Mouse (Mus musculus): ENCODE data around the gene Ehmt1. TPM values are rescaled to one million over a fixed set of nuclear protein-coding genes. Genes with fewer than 3 reads are reported as not detected.

Ehmt1 gene
- polyA plus RNA-seq, 1 experiment from 2014 or later: 83.0 TPM

DNA sequence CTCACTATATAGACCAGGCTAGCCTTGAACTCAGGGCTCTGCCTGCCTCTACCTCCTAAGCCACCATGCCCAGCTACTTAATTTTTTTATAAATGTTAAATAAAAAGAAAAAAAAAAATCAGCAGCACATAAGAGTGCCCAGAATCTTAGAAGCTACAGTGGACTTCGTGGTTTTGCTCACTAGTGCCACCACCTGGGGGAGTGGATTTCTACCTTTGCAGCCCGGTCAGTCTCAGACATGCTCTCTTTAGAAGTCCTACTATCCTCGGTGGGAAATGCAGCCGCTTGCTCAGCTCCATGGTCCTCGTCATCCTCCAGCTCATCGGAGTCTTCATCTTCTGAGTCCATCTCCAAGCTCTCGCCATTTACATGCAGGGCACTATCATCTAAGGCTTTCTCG, 56.4 kb downstream of the Ehmt1 start:
- Histone ChIP-seq H3K9ac (ENCODE audit: low read length) (no peak overlapping the region), H3K4me2 (ENCODE audit: low read length) (no peak overlapping the region), H3K27me3 (replicated peaks; ENCODE audit: control insufficient read depth, insufficient read depth, low read length) (no peaks in the 10 kb centered on the region), H3K4me3 (ENCODE audit: low read depth, low read length) (no peak overlapping the region), H3K36me3 (ENCODE audit: control insufficient read depth, insufficient read depth, low read length) (peaks cover 69% of the 10 kb centered on the region), H3K9me3 (ENCODE audit: control insufficient read depth, low read length) (no peaks in the 10 kb centered on the region), H3K4me1 (replicated peaks; ENCODE audit: control insufficient read depth, insufficient read depth, low read length) (no peaks in the 10 kb centered on the region), H3K27ac (ENCODE audit: low read depth) (no peak overlapping the region)
- ATAC-seq (replicated peaks; ENCODE audit: low FRiP score, low TSS enrichment, low read depth) (no peak), DNase-seq (ENCODE audit: low spot score) (no peak)
- 91% methylated on average over 8 of the region's 8 CpGs for WGBS

- no peak for DNase-seq (ENCODE audit: low spot score)
- H3K36me3 ChIP-seq (ENCODE audit: control insufficient read depth, insufficient read depth, low read length): peaks cover 83% of the 10 kb centered on the region
- H3K4me1 ChIP-seq (replicated peaks; ENCODE audit: control insufficient read depth, insufficient read depth, low read length): no peaks in the 10 kb centered on the region
- H3K27me3 ChIP-seq (replicated peaks; ENCODE audit: control insufficient read depth, insufficient read depth, low read length): no peaks in the 10 kb centered on the region
- no peak overlapping the region for H3K4me3 ChIP-seq (ENCODE audit: low read depth, low read length)
- ATAC-seq (replicated peaks; ENCODE audit: low FRiP score, low TSS enrichment, low read depth): no peak
- no peak overlapping the region for H3K9ac ChIP-seq (ENCODE audit: low read length)
- no peaks in the 10 kb centered on the region for H3K9me3 ChIP-seq (ENCODE audit: control insufficient read depth, low read length)
- WGBS: 78% methylated on average over 5 of the region's 5 CpGs
- no peak overlapping the region for H3K4me2 ChIP-seq (ENCODE audit: low read length)
- H3K27ac ChIP-seq (ENCODE audit: low read depth): no peak overlapping the region
Observed at GRCm38 (mm10) chr2:24852408-24852807, 67.0 kb downstream of the Ehmt1 start.

DNA sequence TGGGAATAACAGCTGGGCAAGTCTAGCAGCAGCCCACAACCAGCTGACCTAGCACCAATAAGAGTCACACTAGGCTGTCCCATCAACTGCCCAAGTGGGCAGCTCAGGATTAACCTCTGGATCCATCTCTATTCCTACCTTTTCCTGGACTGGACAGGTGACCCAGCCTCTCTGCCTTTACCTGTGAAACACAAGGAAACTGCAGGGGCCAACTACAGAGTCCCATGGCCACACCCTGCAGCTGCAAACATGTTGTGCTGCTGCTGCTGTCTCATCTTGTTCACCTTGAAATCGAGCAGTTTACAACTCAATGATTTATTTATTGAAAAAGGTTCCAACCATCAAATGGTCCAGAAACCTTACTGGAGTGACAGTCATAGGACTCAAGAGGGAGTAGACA, 72.9 kb downstream of the Ehmt1 start:
- no peak overlapping the region for H3K27ac ChIP-seq (ENCODE audit: low read depth)
- no peak for DNase-seq (ENCODE audit: low spot score)
- peaks cover 71% of the 10 kb centered on the region for H3K36me3 ChIP-seq (ENCODE audit: control insufficient read depth, insufficient read depth, low read length)

DNA sequence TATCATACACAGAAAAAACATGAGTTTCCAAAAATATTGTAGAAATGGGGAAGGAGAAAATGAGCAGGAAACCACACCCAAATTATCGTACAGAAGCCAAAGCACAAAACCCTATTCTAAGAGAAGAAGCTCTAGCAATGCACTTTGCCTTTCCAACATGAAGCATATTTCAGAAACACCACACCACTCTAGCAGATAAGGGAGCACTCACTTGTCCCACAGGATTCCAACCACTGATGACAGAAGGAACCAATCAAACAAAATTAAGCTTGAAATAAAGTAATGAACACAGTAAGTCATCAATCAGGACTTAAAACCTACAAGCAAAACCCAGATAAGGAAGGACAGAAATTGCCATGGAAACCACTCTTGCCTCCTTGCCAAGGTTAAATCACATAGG, 74.2 kb downstream of the Ehmt1 start:
- ATAC-seq (replicated peaks; ENCODE audit: low FRiP score, low TSS enrichment, low read depth): no peak
- Histone ChIP-seq H3K27me3 (replicated peaks; ENCODE audit: control insufficient read depth, insufficient read depth, low read length) (no peaks in the 10 kb centered on the region), H3K9ac (ENCODE audit: low read length) (no peak overlapping the region), H3K4me3 (ENCODE audit: low read depth, low read length) (no peak overlapping the region), H3K36me3 (ENCODE audit: control insufficient read depth, insufficient read depth, low read length) (peaks cover 71% of the 10 kb centered on the region), H3K4me2 (ENCODE audit: low read length) (no peak overlapping the region), H3K27ac (ENCODE audit: low read depth) (no peak overlapping the region), H3K4me1 (replicated peaks; ENCODE audit: control insufficient read depth, insufficient read depth, low read length) (no peaks in the 10 kb centered on the region), H3K9me3 (ENCODE audit: control insufficient read depth, low read length) (no peaks in the 10 kb centered on the region)
- no peak for DNase-seq (ENCODE audit: low spot score)
- WGBS: 89% methylated on average over 1 of the region's 1 CpGs

More for the DNA sequence above, 72.9 kb downstream of the Ehmt1 start:
- Histone ChIP-seq H3K9ac (ENCODE audit: low read length) (no peak overlapping the region), H3K4me3 (ENCODE audit: low read depth, low read length) (no peak overlapping the region), H3K27me3 (replicated peaks; ENCODE audit: control insufficient read depth, insufficient read depth, low read length) (no peaks in the 10 kb centered on the region), H3K4me2 (ENCODE audit: low read length) (no peak overlapping the region), H3K4me1 (replicated peaks; ENCODE audit: control insufficient read depth, insufficient read depth, low read length) (no peaks in the 10 kb centered on the region), H3K9me3 (ENCODE audit: control insufficient read depth, low read length) (no peaks in the 10 kb centered on the region)
- WGBS: 69% methylated on average over 1 of the region's 1 CpGs
- ATAC-seq (replicated peaks; ENCODE audit: low FRiP score, low TSS enrichment, low read depth): no peak

GRCm38 (mm10) chr2:24830614-24831013, 88.8 kb downstream of the Ehmt1 start:
- H3K27ac ChIP-seq (ENCODE audit: low read depth): no peak overlapping the region
- no peak overlapping the region for H3K9ac ChIP-seq (ENCODE audit: low read length)
- H3K4me3 ChIP-seq (ENCODE audit: low read depth, low read length): no peak overlapping the region
- no peaks in the 10 kb centered on the region for H3K27me3 ChIP-seq (replicated peaks; ENCODE audit: control insufficient read depth, insufficient read depth, low read length)
- 71% methylated on average over 3 of the region's 3 CpGs for WGBS
- H3K36me3 ChIP-seq (ENCODE audit: control insufficient read depth, insufficient read depth, low read length): peaks cover 87% of the 10 kb centered on the region
- DNase-seq (ENCODE audit: low spot score): no peak
- H3K4me2 ChIP-seq (ENCODE audit: low read length): no peak overlapping the region
- H3K4me1 ChIP-seq (replicated peaks; ENCODE audit: control insufficient read depth, insufficient read depth, low read length): no peaks in the 10 kb centered on the region
- H3K9me3 ChIP-seq (ENCODE audit: control insufficient read depth, low read length): no peaks in the 10 kb centered on the region
- ATAC-seq (replicated peaks; ENCODE audit: low FRiP score, low TSS enrichment, low read depth): no peak

DNA sequence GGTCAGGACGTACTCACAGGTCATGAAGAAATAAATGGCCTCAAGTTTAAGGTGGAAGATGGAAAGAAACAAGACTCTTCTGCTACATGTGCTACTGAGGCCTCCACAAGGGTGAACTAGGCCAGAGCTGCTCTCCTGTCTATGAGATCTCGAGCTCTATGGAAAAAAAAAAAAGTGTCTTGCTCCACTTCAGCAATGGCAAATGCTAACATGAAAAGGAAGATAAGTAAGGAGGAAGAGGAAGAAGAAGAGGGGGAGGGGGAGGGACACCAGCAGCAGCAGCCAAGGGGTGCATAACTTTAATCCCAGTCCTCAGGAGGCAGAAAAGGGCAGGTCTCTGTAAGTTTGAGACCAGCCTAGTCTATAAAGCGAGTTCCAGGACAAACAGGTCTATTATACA, 109.7 kb downstream of the Ehmt1 start:
- Histone ChIP-seq H3K9me3 (ENCODE audit: control insufficient read depth, low read length) (no peaks in the 10 kb centered on the region), H3K36me3 (ENCODE audit: control insufficient read depth, insufficient read depth, low read length) (peaks cover 82% of the 10 kb centered on the region)

GRCm38 (mm10) chr2:24807691-24808090, 111.7 kb downstream of the Ehmt1 start:
- H3K4me2 ChIP-seq (ENCODE audit: low read length): no peak overlapping the region
- ATAC-seq (replicated peaks; ENCODE audit: low FRiP score, low TSS enrichment, low read depth) (no peak), DNase-seq (ENCODE audit: low spot score) (no peak)
- H3K9ac ChIP-seq (ENCODE audit: low read length): no peak overlapping the region
- peaks cover 86% of the 10 kb centered on the region for H3K36me3 ChIP-seq (ENCODE audit: control insufficient read depth, insufficient read depth, low read length)
- H3K4me3 ChIP-seq (ENCODE audit: low read depth, low read length): no peak overlapping the region
- no peaks in the 10 kb centered on the region for H3K4me1 ChIP-seq (replicated peaks; ENCODE audit: control insufficient read depth, insufficient read depth, low read length)
- WGBS: 98% methylated on average over 10 of the region's 10 CpGs
- H3K9me3 ChIP-seq (ENCODE audit: control insufficient read depth, low read length): no peaks in the 10 kb centered on the region
- H3K27me3 ChIP-seq (replicated peaks; ENCODE audit: control insufficient read depth, insufficient read depth, low read length): no peaks in the 10 kb centered on the region
- no peak overlapping the region for H3K27ac ChIP-seq (ENCODE audit: low read depth)

More for the DNA sequence above, 109.7 kb downstream of the Ehmt1 start:
- 81% methylated on average over 3 of the region's 3 CpGs for WGBS
- ATAC-seq (replicated peaks; ENCODE audit: low FRiP score, low TSS enrichment, low read depth) (no peak), DNase-seq (ENCODE audit: low spot score) (no peak)
- Histone ChIP-seq H3K9ac (ENCODE audit: low read length) (no peak overlapping the region), H3K27ac (ENCODE audit: low read depth) (no peak overlapping the region), H3K4me1 (replicated peaks; ENCODE audit: control insufficient read depth, insufficient read depth, low read length) (no peaks in the 10 kb centered on the region), H3K4me3 (ENCODE audit: low read depth, low read length) (no peak overlapping the region), H3K4me2 (ENCODE audit: low read length) (no peak overlapping the region), H3K27me3 (replicated peaks; ENCODE audit: control insufficient read depth, insufficient read depth, low read length) (no peaks in the 10 kb centered on the region)

DNA sequence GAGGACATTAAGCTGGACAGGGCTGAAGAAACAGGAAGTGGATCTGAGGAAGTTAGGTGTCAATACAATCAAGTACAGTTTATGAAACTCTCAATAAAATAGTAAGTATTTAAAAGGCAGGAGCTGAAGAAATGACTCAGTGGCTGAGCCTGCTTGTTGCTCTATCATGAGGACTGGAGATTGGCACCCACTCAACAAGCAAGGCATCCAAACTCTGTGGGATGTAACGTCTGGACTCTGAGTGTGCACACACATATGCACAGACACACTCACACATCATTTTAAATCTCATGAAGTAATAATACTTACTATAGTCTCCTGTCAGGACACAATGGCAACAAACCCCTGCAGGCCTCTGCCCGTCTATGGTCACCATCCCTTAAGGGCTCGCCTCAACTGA, 112.4 kb downstream of the Ehmt1 start:
- Histone ChIP-seq H3K4me2 (ENCODE audit: low read length) (no peak overlapping the region), H3K4me1 (replicated peaks; ENCODE audit: control insufficient read depth, insufficient read depth, low read length) (no peaks in the 10 kb centered on the region), H3K4me3 (ENCODE audit: low read depth, low read length) (no peak overlapping the region), H3K9me3 (ENCODE audit: control insufficient read depth, low read length) (no peaks in the 10 kb centered on the region), H3K27me3 (replicated peaks; ENCODE audit: control insufficient read depth, insufficient read depth, low read length) (no peaks in the 10 kb centered on the region), H3K36me3 (ENCODE audit: control insufficient read depth, insufficient read depth, low read length) (peaks cover 86% of the 10 kb centered on the region), H3K9ac (ENCODE audit: low read length) (no peak overlapping the region), H3K27ac (ENCODE audit: low read depth) (no peak overlapping the region)
- no peak for ATAC-seq (replicated peaks; ENCODE audit: low FRiP score, low TSS enrichment, low read depth)
- WGBS: 91% methylated on average over 3 of the region's 3 CpGs
- DNase-seq (ENCODE audit: low spot score): no peak

GRCm38 (mm10) chr2:24806143-24806542, 113.3 kb downstream of the Ehmt1 start:
- Histone ChIP-seq H3K4me3 (ENCODE audit: low read depth, low read length) (no peak overlapping the region), H3K36me3 (ENCODE audit: control insufficient read depth, insufficient read depth, low read length) (peaks cover 92% of the 10 kb centered on the region), H3K27ac (ENCODE audit: low read depth) (no peak overlapping the region), H3K9me3 (ENCODE audit: control insufficient read depth, low read length) (no peaks in the 10 kb centered on the region), H3K4me2 (ENCODE audit: low read length) (no peak overlapping the region), H3K27me3 (replicated peaks; ENCODE audit: control insufficient read depth, insufficient read depth, low read length) (no peaks in the 10 kb centered on the region), H3K4me1 (replicated peaks; ENCODE audit: control insufficient read depth, insufficient read depth, low read length) (no peaks in the 10 kb centered on the region), H3K9ac (ENCODE audit: low read length) (no peak overlapping the region)
- no peak for DNase-seq (ENCODE audit: low spot score)
- no peak for ATAC-seq (replicated peaks; ENCODE audit: low FRiP score, low TSS enrichment, low read depth)
- 88% methylated on average over 6 of the region's 6 CpGs for WGBS

All from intestine, embryonic 14.5 days (tissue).